Mouse (Mus musculus) testis, adult 2 months (tissue): ENCODE data around the gene Gm10974.

Experiments
- CTCF ChIP-seq: fragments of 200-500 bp; IDR thresholded peaks from 2 replicates; pipeline ENCODE4 v1.5.1; 2012; ENCODE audit warnings: low read depth, mild to moderate bottlenecking, inconsistent platforms, low read length, moderate library complexity; ENCODE audit not compliant: control insufficient read depth, insufficient read depth, insufficient replicate concordance
- POLR2A ChIP-seq: fragments of 200-500 bp; IDR thresholded peaks from 2 replicates; pipeline ENCODE4 v1.6.1; 2012; ENCODE audit warnings: low read depth, mild to moderate bottlenecking, inconsistent platforms, low read length, moderate library complexity; ENCODE audit not compliant: control insufficient read depth

- TF ChIP-seq POLR2A (no peak), CTCF (no peak)
Observed at GRCm38 (mm10) chr7:66359044-66359443, 6.7 kb upstream of the Gm10974 start.
